Comparison of ENCODE assay signal across 12 mouse cellular contexts in the genomic region with DNA sequence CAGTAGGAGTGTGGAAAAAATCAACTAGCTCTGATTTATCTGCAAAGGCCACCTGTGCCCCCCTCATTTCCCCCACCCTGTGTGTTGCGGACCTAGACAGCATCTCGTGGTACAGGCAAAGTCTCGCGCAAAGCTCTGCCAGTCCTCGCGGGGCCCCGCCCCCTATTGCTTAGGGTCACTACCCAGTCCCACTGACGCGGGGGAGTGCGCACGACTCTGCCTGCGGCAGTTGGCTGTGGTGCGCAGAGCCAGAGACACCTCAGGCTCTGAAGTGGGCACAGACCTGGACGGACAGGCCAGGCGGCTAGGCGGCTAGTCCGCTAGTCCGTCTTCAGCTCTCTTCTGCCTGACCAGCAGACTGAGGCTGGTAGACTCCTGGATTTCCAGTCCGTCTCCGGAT. TPM values are rescaled to one million over a fixed set of nuclear protein-coding genes. Genes with fewer than 3 reads are reported as not detected.
DNase-seq lines count a peak whose midpoint lies in the region; ATAC-seq lines count a peak whose summit lies in the region.
"Had no signal": no experiment of that assay in that cellular context is flagged by ENCODE, and none has a peak within 500 bp of the region (broad histone marks: within the 10 kb centered on the region; RNA-seq: fewer than 3 reads in every experiment).

Gene Pgr15l, plus strand, starts transcription at position 228 of the 400 bp plus-strand sequence.

- H3K9ac ChIP-seq in embryonic facial prominence, embryonic 11.5 days (replicated peaks; ENCODE audit: low read length): no peak within 1 kb of the TSS
- H3K9ac ChIP-seq: stomach, embryonic 15.5 days had no signal

- DNase-seq in kidney, adult 9 months: peak; percentile 1
- DNase-seq in kidney, postnatal 10 days: no peak
- peak; percentile 25 for DNase-seq in embryonic facial prominence, embryonic 11.5 days (ENCODE audit: low spot score)
- DNase-seq in kidney, postnatal 14 days: peak; percentile 0
- DNase-seq in retina, embryonic 14.5 days (ENCODE audit: low spot score): peak; percentile 29
- DNase-seq in left cerebral cortex, adult 8-10 months (ENCODE audit: low spot score in 2 of 2): no peak
- DNase-seq in c-Kit-positive CD71-positive TER-119-positive erythroid progenitor cells, embryonic 14.5 days (ENCODE audit: low spot score): no peak

- WGBS in embryonic facial prominence, embryonic 11.5 days: 28% methylated on average over 19 of the region's 20 CpGs

- H3K27me3 ChIP-seq in embryonic facial prominence, embryonic 11.5 days (ENCODE audit: control insufficient read depth, insufficient read depth, low read length): peaks cover 2% of the 10 kb centered on the region; the same call in 1 of the 2 replicates

- H3K36me3 ChIP-seq in embryonic facial prominence, embryonic 11.5 days (replicated peaks; ENCODE audit: control insufficient read depth, insufficient read depth, low read depth, low read length): no peaks in the 10 kb centered on the region
- H3K36me3 ChIP-seq: stomach, embryonic 15.5 days had no signal

- H3K4me3 ChIP-seq in embryonic facial prominence, embryonic 11.5 days (ENCODE audit: low read depth, low read length): no peak within 1 kb of the TSS
- H3K4me3 ChIP-seq: stomach, embryonic 15.5 days had no signal

- no peak; the same call in 1 of the 2 replicates for ATAC-seq in embryonic facial prominence, embryonic 11.5 days (replicated peaks; ENCODE audit: insufficient number of reproducible peaks, low FRiP score, low TSS enrichment, low read depth)
- ATAC-seq in erythroblast, adult 5-6 weeks (replicated peaks; ENCODE audit: low FRiP score, poor library complexity, severe bottlenecking): no peak
- ATAC-seq: Patski had no signal

- H3K9me3 ChIP-seq in embryonic facial prominence, embryonic 11.5 days (replicated peaks; ENCODE audit: control insufficient read depth, low read length): no peaks in the 10 kb centered on the region
- H3K9me3 ChIP-seq: stomach, embryonic 15.5 days had no signal

- H3K4me2 ChIP-seq in embryonic facial prominence, embryonic 11.5 days (ENCODE audit: low read depth, low read length): no peak within 1 kb of the TSS
- H3K4me2 ChIP-seq: stomach, embryonic 15.5 days had no signal

- no peaks in the 10 kb centered on the region for H3K4me1 ChIP-seq in embryonic facial prominence, embryonic 11.5 days (ENCODE audit: control insufficient read depth, insufficient read depth, low read length)
- H3K4me1 ChIP-seq: stomach, embryonic 15.5 days had no signal

- H3K27ac ChIP-seq in embryonic facial prominence, embryonic 11.5 days (replicated peaks; ENCODE audit: low read depth, low read length): no peak within 1 kb of the TSS
- H3K27ac ChIP-seq: stomach, embryonic 15.5 days had no signal

RNA-seq across cellular contexts. Expression of gene Pgr15l, which starts in this region (rescaled TPM):
- polyA plus RNA-seq in embryonic facial prominence, embryonic 11.5 days (2014; fragmentation: Nextera tagmentation; extraction: Ambion mirVana): 0.06 TPM in 1 of 2 replicates, not detected in the other
- total RNA-seq in left cerebral cortex, adult 8-10 months (2022): under 1 TPM; 0.11 to 0.37 (median 0.17) TPM
- total RNA-seq in erythroblast, adult 5-6 weeks (2015; ENCODE audit: low replicate concordance): not detected in 2 replicates
- not detected in 2 replicates for total RNA-seq in erythroblast, adult 5-6 weeks (2017; ENCODE audit: low replicate concordance)
- total RNA-seq: megakaryocyte, adult 5-6 weeks had no signal
- polyA plus RNA-seq: large intestine, adult 2 months; Patski; stomach, embryonic 15.5 days had no signal

Comparison
In these comparisons a context has a peak if more than half of its experiments do, and no peak if none do; other contexts are left out.
1. DNase-seq: peak in kidney, adult 9 months (single experiment), kidney, postnatal 14 days (single experiment) and retina, embryonic 14.5 days (single experiment); none in kidney, postnatal 10 days (single experiment), left cerebral cortex, adult 8-10 months (0 of 2) and c-Kit-positive CD71-positive TER-119-positive erythroid progenitor cells, embryonic 14.5 days (single experiment).
2. Peak in DNase-seq in embryonic facial prominence, embryonic 11.5 days; RNA of the gene not detected or under 1 TPM.